Mouse (Mus musculus) c-Kit-positive CD71-negative TER-119-negative erythroid progenitor cells, embryonic 14.5 days (primary cell): Measurements from ENCODE around the gene Mecp2.

ENCODE experiments used
- DNase-seq: peaks from one replicate; pipeline ENCODE4 v3.0.0-alpha.2; 2013; ENCODE audit warnings: low read depth

Gene Mecp2

GRCm38 (mm10) chrX:74008063-74008462 lies 127.1 kb downstream of the Mecp2 start:
- DNase-seq: no peak

GRCm38 (mm10) chrX:74006401-74006800 lies 128.8 kb downstream of the Mecp2 start:
- no peak for DNase-seq

- DNase-seq: no peak
Observed at GRCm38 (mm10) chrX:74003644-74004043, 131.5 kb downstream of the Mecp2 start.

- DNase-seq: no peak
Observed at GRCm38 (mm10) chrX:74001024-74001423, 134.1 kb downstream of the Mecp2 start.

- peak; percentile 47 for DNase-seq
Observed at GRCm38 (mm10) chrX:73998911-73999869, 136.0 kb downstream of the Mecp2 start.

- DNase-seq: no peak
Observed at GRCm38 (mm10) chrX:73977783-73978182, 157.4 kb downstream of the Mecp2 start.
